Mouse (Mus musculus): Measurements from ENCODE around the gene Fcgr4. TPM values are rescaled to one million over a fixed set of nuclear protein-coding genes. Genes with fewer than 3 reads are reported as not detected.
A peak's percentile ranks its signal among the peaks of the same experiment; 100 is the strongest.

The Fcgr4 gene
- polyA plus RNA-seq, 1 experiment from 2014 or later, result 0.20 TPM

DNA sequence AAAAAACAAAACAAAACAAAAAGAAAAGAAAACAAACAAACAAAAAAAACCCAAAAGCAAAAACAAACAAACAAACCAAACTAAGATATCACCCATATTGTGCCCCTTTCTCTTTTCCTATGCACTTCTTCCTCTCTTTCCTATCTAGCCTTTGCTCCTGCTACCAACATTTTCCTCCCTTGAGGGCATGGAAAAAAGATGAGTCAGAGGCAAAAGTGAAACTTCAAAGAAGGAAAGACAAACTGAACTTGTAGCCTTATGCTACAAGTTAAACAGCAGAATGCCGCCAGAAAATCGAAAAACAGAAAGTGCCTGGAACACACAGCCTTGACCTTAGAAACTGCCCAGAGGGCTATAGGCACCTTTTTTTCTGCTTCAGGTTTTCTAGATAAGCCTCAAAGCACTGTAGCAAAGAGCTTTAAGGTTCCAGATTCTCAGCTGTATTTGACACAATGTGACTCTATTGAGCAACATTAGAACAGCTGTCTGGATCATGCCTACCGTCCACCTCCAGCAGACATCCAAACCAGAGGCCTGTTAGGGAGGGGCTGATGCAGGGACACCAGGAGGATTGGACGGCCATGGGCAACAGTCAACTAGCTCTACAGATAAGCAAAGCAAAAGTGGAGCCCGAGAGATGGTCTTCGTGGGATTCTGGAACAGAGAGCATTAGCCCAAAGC, 1.9 kb upstream of the Fcgr4 start:
- Histone ChIP-seq H3K27me3 (replicated peaks) (no peaks in the 10 kb centered on the region), H3K4me3 (no peak overlapping the region), H3K9ac (no peak overlapping the region), H3K36me3 (no peaks in the 10 kb centered on the region), H3K9me3 (no peaks in the 10 kb centered on the region), H3K4me2 (replicated peaks) (no peak overlapping the region), H3K4me1 (no peaks in the 10 kb centered on the region), H3K27ac (no peak overlapping the region)
- 93% methylated on average over 6 of the region's 6 CpGs for WGBS
- no peak for ATAC-seq (ENCODE audit: low FRiP score, low read depth)

- H3K27ac ChIP-seq, result no peak overlapping the region
- no peak overlapping the region for H3K9ac ChIP-seq
- no peaks in the 10 kb centered on the region for H3K36me3 ChIP-seq
- no peaks in the 10 kb centered on the region for H3K27me3 ChIP-seq (replicated peaks)
- H3K4me3 ChIP-seq, result no peak overlapping the region
- no peak overlapping the region for H3K4me2 ChIP-seq (replicated peaks)
- WGBS, result 59% methylated on average over 6 of the region's 6 CpGs
- no peaks in the 10 kb centered on the region for H3K9me3 ChIP-seq
- no peak for ATAC-seq (ENCODE audit: low FRiP score, low read depth)
- no peaks in the 10 kb centered on the region for H3K4me1 ChIP-seq
Measured at GRCm38 (mm10) chr1:171017468-171018158, 1.1 kb upstream of the Fcgr4 start.

GRCm38 (mm10) chr1:171019311-171019950, 711 bp downstream of the Fcgr4 start:
- Histone ChIP-seq H3K4me3 (no peak overlapping the region), H3K4me1 (no peaks in the 10 kb centered on the region), H3K27me3 (replicated peaks) (no peaks in the 10 kb centered on the region), H3K4me2 (replicated peaks) (no peak overlapping the region), H3K9ac (no peak overlapping the region), H3K27ac (no peak overlapping the region), H3K9me3 (no peaks in the 10 kb centered on the region), H3K36me3 (no peaks in the 10 kb centered on the region)
- WGBS, result 77% methylated on average over 7 of the region's 7 CpGs
- no peak for ATAC-seq (ENCODE audit: low FRiP score, low read depth)

DNA sequence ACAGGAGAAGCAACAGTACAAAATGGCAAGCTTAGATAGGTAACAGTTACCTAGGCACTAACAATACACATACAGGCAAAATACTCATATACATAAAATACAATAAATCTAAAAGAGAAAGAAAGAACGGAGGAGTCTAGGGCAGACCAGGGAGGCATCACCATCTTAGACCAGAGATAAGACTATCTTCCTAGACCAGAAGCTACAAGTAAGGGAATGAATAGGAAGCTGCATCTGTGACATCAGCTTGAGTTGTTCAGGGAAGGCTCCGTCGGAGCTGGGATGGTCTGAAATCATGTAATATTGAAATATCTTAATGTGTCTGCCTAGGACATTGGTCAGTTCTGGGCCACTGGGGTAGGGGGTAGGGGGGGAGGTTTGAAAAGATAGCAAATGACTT, 13.0 kb downstream of the Fcgr4 start:
- Histone ChIP-seq H3K4me1 (peaks cover 11% of the 10 kb centered on the region; the same call in 1 of the 2 replicates), H3K36me3 (no peaks in the 10 kb centered on the region), H3K27ac (no peak overlapping the region), H3K27me3 (replicated peaks) (peaks cover 34% of the 10 kb centered on the region), H3K9me3 (no peaks in the 10 kb centered on the region), H3K9ac (no peak overlapping the region), H3K4me3 (no peak overlapping the region), H3K4me2 (replicated peaks) (no peak overlapping the region)
- ATAC-seq (ENCODE audit: low FRiP score, low read depth), result no peak
- WGBS, result 92% methylated on average over 3 of the region's 3 CpGs

GRCm38 (mm10) chr1:171032691-171033090, 14.0 kb downstream of the Fcgr4 start:
- peaks cover 11% of the 10 kb centered on the region; the same call in 1 of the 2 replicates for H3K4me1 ChIP-seq
- peaks cover 34% of the 10 kb centered on the region for H3K27me3 ChIP-seq (replicated peaks)
- no peaks in the 10 kb centered on the region for H3K9me3 ChIP-seq
- no peak overlapping the region for H3K27ac ChIP-seq
- no peaks in the 10 kb centered on the region for H3K36me3 ChIP-seq
- peak overlapping the region; percentile 67 for H3K4me2 ChIP-seq (replicated peaks)
- peak overlapping the region; percentile 50 for H3K4me3 ChIP-seq
- peak overlapping the region; percentile 50 for H3K9ac ChIP-seq
- ATAC-seq (ENCODE audit: low FRiP score, low read depth), result peak; percentile 21; the same call in 1 of the 2 replicates
- WGBS, result 6% methylated on average over 10 of the region's 10 CpGs

DNA sequence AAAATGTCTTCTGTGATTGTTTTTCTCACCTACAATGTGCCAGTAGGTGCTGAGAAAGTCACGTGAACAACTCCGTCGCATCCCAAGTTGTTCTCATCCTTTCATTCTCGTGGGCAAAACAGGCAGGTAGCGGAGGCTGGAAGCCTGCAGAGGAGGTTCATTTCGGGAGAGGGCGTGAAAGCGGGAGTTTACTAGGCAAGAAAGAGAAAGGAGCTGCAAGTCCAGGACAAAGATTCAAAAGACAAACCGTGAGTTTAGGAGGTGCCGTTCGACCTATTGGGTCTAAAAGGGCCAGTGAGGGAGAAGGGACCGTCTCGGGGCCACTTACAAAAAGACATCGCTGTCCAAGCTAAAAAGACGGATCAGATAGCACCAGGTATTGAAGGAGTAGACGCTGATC, 14.5 kb downstream of the Fcgr4 start:
- WGBS, result 1% methylated on average over 16 of the region's 16 CpGs
- Histone ChIP-seq H3K27ac (no peak overlapping the region), H3K9ac (peak overlapping the region; percentile 50), H3K27me3 (replicated peaks) (peaks cover 34% of the 10 kb centered on the region), H3K9me3 (no peaks in the 10 kb centered on the region), H3K4me3 (peak overlapping the region; percentile 50), H3K4me1 (peaks cover 11% of the 10 kb centered on the region; the same call in 1 of the 2 replicates), H3K4me2 (replicated peaks) (peak overlapping the region; percentile 67), H3K36me3 (no peaks in the 10 kb centered on the region)
- no peak for ATAC-seq (ENCODE audit: low FRiP score, low read depth)

- peak; percentile 56; the same call in 1 of the 2 replicates for ATAC-seq (ENCODE audit: low FRiP score, low read depth)
- H3K9me3 ChIP-seq, result no peaks in the 10 kb centered on the region
- H3K4me3 ChIP-seq, result peak overlapping the region; percentile 50
- H3K27me3 ChIP-seq (replicated peaks), result peaks cover 34% of the 10 kb centered on the region
- H3K9ac ChIP-seq, result peak overlapping the region; percentile 50; the same call in 1 of the 2 replicates
- no peak overlapping the region for H3K27ac ChIP-seq
- WGBS, result under 1% methylated on average over 20 of the region's 20 CpGs
- H3K36me3 ChIP-seq, result no peaks in the 10 kb centered on the region
- H3K4me2 ChIP-seq (replicated peaks), result peak overlapping the region; percentile 67
- H3K4me1 ChIP-seq, result peaks cover 11% of the 10 kb centered on the region; the same call in 1 of the 2 replicates
Measured at GRCm38 (mm10) chr1:171033756-171034155, 15.0 kb downstream of the Fcgr4 start.

- Histone ChIP-seq H3K9me3 (no peaks in the 10 kb centered on the region), H3K4me1 (peaks cover 11% of the 10 kb centered on the region; the same call in 1 of the 2 replicates), H3K27me3 (replicated peaks) (peaks cover 34% of the 10 kb centered on the region), H3K4me3 (peak overlapping the region; percentile 50), H3K36me3 (no peaks in the 10 kb centered on the region), H3K4me2 (replicated peaks) (peak overlapping the region; percentile 67), H3K9ac (0 out of 2 replicates have a peak overlapping the region, but pooled peaks have one; percentile 3), H3K27ac (no peak overlapping the region)
- ATAC-seq (ENCODE audit: low FRiP score, low read depth), result no peak
- 9% methylated on average over 11 of the region's 11 CpGs for WGBS
Measured at GRCm38 (mm10) chr1:171034201-171034600, 15.5 kb downstream of the Fcgr4 start.

DNA sequence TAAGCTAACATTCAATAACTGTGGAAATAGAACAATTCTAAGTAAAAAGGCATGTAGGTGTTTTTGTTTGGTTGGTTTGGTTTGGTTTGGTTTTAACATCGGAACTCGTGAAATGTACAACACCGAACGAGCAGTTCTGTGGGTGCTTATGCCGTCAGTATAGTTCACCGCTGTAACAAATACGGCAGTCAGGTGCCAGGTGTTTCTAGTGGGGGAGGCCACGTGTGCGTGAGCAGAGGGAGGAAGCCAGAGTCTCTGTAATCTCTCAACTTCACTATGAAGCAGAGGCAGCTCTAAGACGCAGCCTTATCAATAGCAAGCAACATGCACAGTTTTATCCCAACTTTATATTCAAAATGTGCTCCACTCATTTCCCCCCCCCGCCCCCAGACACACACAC, 16.9 kb downstream of the Fcgr4 start:
- no peak overlapping the region for H3K4me3 ChIP-seq
- no peak overlapping the region for H3K9ac ChIP-seq
- H3K9me3 ChIP-seq, result no peaks in the 10 kb centered on the region
- peaks cover 11% of the 10 kb centered on the region; the same call in 1 of the 2 replicates for H3K4me1 ChIP-seq
- 58% methylated on average over 11 of the region's 11 CpGs for WGBS
- peak overlapping the region; percentile 67 for H3K4me2 ChIP-seq (replicated peaks)
- H3K27ac ChIP-seq, result no peak overlapping the region
- peaks cover 28% of the 10 kb centered on the region for H3K27me3 ChIP-seq (replicated peaks)
- no peak for ATAC-seq (ENCODE audit: low FRiP score, low read depth)
- H3K36me3 ChIP-seq, result no peaks in the 10 kb centered on the region

DNA sequence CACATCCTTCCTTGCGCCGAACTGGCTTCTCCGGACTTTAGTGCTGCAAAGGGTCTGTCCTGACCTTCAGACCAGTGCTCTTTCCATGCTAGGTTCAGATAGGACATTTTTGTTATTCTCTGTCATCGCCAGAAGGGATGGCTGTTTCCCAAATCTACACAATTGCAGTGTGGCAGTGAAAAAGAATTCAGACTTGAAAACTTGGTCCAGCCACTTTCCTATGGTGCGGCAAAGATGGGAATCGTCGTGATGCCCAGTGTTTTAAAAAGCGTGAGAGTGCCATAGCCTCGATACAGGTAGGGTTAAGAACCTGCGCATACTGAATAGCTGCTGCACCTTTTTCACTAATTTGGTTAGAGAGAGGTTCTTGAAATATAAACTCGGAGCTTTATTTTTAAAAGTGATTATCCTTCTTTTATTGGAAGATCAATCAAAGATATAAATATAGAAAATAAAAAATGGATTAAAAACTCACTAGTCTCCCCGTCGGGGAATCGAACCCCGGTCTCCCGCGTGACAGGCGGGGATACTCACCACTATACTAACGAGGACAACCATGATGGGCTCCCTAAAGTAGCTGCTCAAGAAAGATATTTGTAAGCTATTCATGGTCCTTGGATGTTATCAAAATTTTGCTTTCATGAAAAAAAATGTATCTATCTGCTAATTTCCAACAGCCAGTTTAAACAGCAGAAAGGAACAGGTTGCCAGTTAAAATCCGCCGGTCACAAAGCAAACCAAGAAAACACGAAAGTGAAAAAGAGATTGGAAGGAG, 18.0 kb downstream of the Fcgr4 start:
- Histone ChIP-seq H3K4me1 (peaks cover 11% of the 10 kb centered on the region; the same call in 1 of the 2 replicates), H3K27ac (no peak overlapping the region), H3K27me3 (replicated peaks) (peaks cover 17% of the 10 kb centered on the region), H3K36me3 (no peaks in the 10 kb centered on the region), H3K4me3 (peak overlapping the region; percentile 27), H3K9ac (no peak overlapping the region), H3K9me3 (no peaks in the 10 kb centered on the region), H3K4me2 (replicated peaks) (peak overlapping the region; percentile 58)
- 4% methylated on average over 22 of the region's 22 CpGs for WGBS
- peak; percentile 39; the same call in 1 of the 2 replicates for ATAC-seq (ENCODE audit: low FRiP score, low read depth)

GRCm38 (mm10) chr1:171037861-171038721, 19.4 kb downstream of the Fcgr4 start:
- Histone ChIP-seq H3K4me1 (0 out of 2 replicates have a peak, but pooled peaks cover 6% of the 10 kb centered on the region), H3K27me3 (replicated peaks) (peaks cover 7% of the 10 kb centered on the region; the same call in 1 of the 2 replicates), H3K9me3 (no peaks in the 10 kb centered on the region), H3K4me3 (peak overlapping the region; percentile 78), H3K4me2 (replicated peaks) (peak overlapping the region; percentile 55), H3K36me3 (no peaks in the 10 kb centered on the region), H3K9ac (peak overlapping the region; percentile 83), H3K27ac (no peak overlapping the region)
- WGBS, result under 1% methylated on average over 47 of the region's 47 CpGs
- ATAC-seq (ENCODE audit: low FRiP score, low read depth), result peak; percentile 87

Measured in neural tube, embryonic 12.5 days (tissue).